Mouse (Mus musculus): ENCODE data around the gene Dusp23. TPM values are rescaled to one million over a fixed set of nuclear protein-coding genes. Genes with fewer than 3 reads are reported as not detected.
A peak's percentile ranks its signal among the peaks of the same experiment; 100 is the strongest.

Gene Dusp23
- polyA plus RNA-seq, 1 experiment from 2014 or later: 10.7 TPM

GRCm38 (mm10) chr1:172624081-172624480, 8.7 kb downstream of the Dusp23 start:
- no peak for DNase-seq (ENCODE audit: low spot score)

DNA sequence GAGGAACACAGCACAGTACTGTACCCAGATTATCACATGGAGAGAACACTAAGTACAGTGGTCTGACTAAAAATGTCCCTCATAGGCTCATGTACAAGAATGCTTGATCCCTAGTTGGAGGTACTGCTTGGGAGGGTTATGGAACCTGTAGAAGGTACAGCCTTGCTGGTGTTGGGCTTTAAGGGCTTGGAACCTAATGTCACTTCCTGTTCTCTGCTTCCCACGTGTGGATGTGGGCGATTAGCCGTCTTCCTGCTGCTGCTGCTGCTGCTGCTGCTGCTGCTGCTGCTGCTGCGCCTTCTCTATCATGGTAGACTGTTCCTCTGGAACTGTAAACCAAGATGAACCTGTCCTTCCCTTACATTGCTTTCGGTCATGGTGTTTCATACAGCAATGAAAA, 9.2 kb downstream of the Dusp23 start:
- no peak for DNase-seq (ENCODE audit: low spot score)

- DNase-seq (ENCODE audit: low spot score): peak; percentile 53
These were observed 13.5 kb downstream of the Dusp23 start for GRCm38 (mm10) chr1:172619235-172619634.

DNA sequence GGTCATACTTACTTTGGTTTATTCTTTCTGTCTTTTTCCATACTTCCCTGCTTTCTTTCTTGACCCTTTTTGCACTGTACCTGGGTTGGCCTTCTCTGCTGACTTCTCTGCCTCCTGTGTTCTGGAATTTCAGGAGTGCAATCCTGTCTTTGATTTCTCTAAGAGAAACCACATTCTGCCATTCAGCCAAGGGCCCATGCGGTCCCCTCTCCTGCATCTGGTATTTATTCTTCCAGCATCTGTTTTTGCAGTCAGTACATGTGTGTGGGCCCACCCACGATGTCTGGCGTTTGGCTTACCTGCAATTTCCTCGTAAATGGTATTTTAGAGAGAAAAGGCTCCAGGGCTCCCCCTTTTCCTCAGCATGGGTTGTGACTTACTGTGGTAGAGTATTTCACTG, 14.6 kb downstream of the Dusp23 start:
- no peak for DNase-seq (ENCODE audit: low spot score)

GRCm38 (mm10) chr1:172617365-172618076, 15.2 kb downstream of the Dusp23 start:
- no peak for DNase-seq (ENCODE audit: low spot score)

DNA sequence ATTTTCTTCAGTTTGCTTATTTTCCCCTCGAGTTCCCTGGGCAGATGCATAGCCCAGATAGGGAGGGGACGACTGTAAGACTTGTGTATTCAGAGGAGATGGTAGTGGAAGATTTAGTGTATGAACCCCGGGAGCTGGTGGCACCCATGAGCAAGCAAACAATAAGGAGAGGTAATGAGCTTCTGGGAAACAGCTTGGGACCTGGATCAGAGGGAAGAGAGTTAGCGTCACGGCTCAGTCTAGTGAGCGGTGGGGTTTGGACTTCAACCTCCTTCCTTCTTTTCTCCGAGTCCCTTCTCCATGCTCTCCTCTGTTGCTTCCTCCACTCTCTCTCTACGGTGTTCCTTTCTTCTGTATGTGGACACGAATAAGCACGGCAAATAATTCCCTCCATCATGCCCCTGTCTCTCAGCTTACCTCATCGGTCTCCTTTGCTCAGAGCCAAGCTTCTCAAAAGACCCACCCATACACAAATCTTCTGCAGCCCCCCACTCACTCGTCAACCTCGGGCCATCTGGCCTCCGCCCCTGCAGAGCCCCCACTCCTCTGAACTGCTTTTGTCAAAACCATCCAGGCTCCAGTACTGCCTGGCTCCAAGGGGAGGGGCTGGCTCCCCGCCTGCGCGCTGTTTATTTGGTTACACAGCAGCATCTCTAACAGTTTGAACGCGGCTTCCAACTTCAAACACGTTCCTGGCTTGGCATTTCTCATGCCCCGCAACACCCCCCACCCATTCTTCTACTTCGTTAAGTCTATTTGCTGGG, 16.0 kb downstream of the Dusp23 start:
- DNase-seq (ENCODE audit: low spot score): no peak

- DNase-seq (ENCODE audit: low spot score): no peak
These were observed 17.4 kb downstream of the Dusp23 start for GRCm38 (mm10) chr1:172615412-172615811.

DNA sequence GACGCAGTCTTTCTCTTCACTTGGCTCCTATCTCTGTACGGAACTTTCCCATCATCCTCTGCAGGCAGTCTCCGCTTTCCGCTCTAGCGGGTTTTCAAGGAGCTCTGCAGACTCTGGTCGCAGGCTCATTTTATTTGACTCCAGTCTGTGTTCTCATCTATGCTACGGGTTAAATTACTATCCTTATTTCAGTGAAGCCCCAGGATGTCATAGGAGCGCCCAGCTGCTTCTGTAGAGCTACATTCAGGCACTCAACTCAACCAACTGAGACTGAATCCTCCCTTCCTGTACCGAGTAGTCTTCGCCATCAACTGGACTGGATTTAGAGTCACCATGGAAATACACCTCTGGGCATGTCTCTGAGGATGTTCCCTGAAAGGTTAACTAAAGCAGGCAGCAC, 18.1 kb downstream of the Dusp23 start:
- no peak for DNase-seq (ENCODE audit: low spot score)

DNA sequence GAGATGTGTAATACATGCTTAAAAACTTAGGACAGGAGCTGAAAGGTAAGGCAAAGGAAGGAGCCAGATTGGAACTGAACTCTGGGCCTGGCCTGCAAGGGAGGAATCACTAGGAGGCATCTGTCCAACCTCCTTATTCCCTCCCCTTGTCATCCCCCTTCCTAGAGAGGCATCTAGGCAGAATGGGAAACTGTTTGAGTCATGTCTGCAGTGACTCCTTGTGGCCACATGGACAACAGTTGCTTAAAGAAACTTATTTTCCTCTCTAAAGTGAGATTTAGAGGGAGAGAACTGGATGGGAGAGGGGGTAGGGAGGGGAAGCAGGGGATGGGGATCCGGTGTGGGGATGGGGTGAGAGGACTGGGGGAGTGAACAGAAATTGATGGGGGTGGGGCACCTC, 20.0 kb downstream of the Dusp23 start:
- DNase-seq (ENCODE audit: low spot score): no peak

GRCm38 (mm10) chr1:172611304-172611703, 21.5 kb downstream of the Dusp23 start:
- DNase-seq (ENCODE audit: low spot score): no peak

- DNase-seq (ENCODE audit: low spot score): no peak
These were observed 30.4 kb downstream of the Dusp23 start, which contains the start of gene Fcrl6 for GRCm38 (mm10) chr1:172602326-172602725. Fcrl6 (minus strand) TSS chr1:172602551.

DNA sequence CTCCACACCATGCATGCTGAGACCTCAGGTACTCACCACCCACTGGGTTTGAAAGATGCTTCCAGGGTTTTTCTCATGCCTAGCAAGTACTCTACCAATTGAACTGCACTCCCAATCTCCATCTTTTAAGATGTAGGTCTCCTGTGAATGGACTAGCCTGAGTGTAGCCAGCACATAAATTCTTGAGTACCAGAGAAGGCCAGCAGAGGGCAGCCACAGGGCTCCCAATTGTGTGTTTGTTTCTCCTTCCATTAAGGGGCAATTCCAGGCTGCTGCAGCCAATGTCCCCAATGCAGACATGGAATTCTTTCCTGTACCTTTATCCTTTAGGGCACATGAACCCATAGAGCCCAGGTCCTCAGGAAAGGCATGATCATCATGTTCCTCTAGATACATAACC, 38.3 kb downstream of the Dusp23 start:
- no peak for DNase-seq (ENCODE audit: low spot score)

DNA sequence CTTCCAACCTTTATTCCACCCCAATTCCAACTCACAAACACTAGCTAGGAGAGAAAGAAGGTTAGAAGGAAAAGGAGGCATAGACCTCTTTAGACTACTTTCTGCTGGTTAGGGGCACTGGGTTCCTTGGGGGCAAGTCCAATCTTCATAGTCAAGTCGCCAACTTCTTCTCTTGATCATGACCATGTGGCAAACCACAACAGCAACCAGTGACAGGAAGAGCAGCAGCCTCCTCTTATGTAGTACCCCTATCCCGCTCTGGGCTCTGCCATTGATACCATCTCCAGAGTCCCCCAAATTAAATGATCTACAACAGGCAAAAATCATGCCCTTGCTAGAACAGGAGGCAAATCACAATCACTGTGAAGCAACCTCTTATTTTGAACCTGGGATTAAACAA, 38.8 kb downstream of the Dusp23 start:
- no peak for DNase-seq (ENCODE audit: low spot score)

DNA sequence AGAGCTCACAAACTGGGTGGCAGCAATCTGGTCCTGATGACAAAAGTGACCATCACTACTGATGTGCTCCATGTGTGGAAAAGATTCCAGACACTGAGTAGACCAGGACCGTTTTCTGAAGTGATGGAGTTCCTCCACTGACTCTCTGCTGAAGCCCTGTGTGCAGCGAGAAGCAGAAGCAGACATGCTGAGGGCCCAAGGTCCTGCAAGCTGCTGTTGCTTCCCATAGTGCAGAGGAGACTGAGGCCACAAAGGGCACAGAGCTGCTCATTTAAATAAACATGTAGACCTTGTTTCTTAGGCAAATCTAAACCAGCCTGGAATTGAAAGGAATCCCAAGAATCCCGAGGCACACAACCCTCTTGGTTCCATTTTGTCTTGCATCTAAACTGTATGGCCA, 39.4 kb downstream of the Dusp23 start:
- DNase-seq (ENCODE audit: low spot score): no peak

GRCm38 (mm10) chr1:172590385-172590784, 42.4 kb downstream of the Dusp23 start, which contains the start of gene Slamf8:
Slamf8 (minus strand) TSS chr1:172590568.
- DNase-seq (ENCODE audit: low spot score): no peak

DNA sequence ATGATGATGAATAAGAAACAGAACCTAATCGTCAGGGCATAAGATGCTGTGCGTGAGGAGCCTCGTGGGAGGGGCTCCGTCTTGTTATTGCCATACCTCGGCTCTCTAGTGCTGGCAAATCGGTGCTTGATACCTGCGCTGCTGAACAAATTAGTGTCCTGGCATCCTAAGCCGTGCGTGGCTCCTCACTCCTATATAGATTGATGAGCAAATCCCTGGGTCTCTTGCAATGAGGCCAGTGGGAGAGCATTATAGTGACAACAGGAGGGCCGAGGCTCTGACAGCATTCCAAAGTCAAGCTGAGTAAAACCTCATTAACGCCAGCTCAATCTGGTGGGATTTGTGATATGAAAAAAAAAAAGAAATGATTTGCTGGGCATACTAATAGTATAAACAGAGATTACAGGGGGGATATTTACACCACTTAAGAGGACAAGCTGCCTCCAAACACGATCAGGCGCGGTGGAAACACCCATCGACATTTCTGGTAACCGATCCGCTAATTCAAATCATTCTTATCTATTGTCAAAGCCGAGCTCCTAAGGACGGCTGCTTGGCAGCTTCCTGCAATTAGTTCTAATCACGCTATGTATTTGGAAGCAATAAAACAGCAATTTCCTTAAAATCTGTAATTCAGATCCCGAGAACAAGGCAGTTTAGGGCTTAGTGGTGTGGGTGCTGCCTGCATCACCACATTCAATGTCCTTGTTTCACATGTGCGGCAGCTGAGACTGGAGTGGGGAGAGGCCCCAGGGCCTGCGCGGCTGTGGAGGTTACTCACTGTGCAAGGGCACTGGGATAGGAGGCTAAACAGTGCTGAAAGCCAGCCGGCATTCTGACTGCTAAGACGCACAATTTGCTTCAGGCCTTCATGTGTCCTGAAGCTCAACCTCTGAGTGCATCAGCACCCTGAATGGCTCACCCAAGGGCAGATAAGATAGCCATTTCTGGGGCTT, 46.9 kb downstream of the Dusp23 start:
- no peak for DNase-seq (ENCODE audit: low spot score)

DNA sequence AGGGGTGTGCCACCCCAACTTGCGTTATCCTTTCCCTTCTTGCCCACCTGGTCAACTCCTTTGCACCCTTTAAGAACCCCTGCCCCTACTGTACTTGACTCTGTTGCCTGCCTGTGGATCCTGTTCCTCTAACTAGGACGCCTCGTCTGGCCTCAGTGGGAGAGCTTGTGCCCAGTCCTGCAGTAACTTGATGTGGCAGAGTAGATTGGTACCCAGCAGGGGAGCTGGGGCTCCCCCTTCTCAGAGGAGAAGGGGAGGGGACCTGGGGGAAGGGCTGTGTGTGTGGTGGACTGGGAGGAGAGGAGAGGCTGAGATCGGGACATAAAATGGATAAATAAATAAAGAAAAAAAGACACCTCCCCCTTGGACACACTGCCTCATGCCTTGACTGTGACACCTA, 47.7 kb downstream of the Dusp23 start:
- DNase-seq (ENCODE audit: low spot score): no peak

GRCm38 (mm10) chr1:172584271-172584670, 48.5 kb downstream of the Dusp23 start:
- no peak for DNase-seq (ENCODE audit: low spot score)

- DNase-seq (ENCODE audit: low spot score): no peak
These were observed 50.3 kb downstream of the Dusp23 start for GRCm38 (mm10) chr1:172582436-172582835.
